Mouse (Mus musculus) forebrain, embryonic 14.5 days (tissue): ENCODE data around the gene Tinf2. TPM values are rescaled to one million over a fixed set of nuclear protein-coding genes. Genes with fewer than 3 reads are reported as not detected.

Experiments used
- ATAC-seq: fragments of 200-750 bp; cut with Nextera tagmentation; 2 replicates; pipeline ENCODE4 v1.8.0; 2017; ENCODE audit warnings: mild to moderate bottlenecking, moderate library complexity
- DNase-seq: peaks from one replicate; pipeline ENCODE4 v3.0.0-alpha.2; 2015; ENCODE audit warnings: low spot score
- H3K27ac ChIP-seq: fragments of 300-500 bp; sonication (generic); 2 replicates; pipeline ENCODE4 v1.5.1; 2014; ENCODE audit warnings: low read depth, mild to moderate bottlenecking, control low read depth, low read length, moderate library complexity
- H3K27me3 ChIP-seq: fragments of 300-500 bp; sonication (generic); replicated peaks from 2 replicates; pipeline ENCODE4 v1.6.1; 2014; ENCODE audit warnings: low read length, control low read depth, mixed read lengths; ENCODE audit not compliant: control insufficient read depth, insufficient read depth
- H3K36me3 ChIP-seq: fragments of 300-500 bp; sonication (generic); 2 replicates; pipeline ENCODE4 v1.6.1; 2014; ENCODE audit warnings: low read length, control low read depth; ENCODE audit not compliant: control insufficient read depth, insufficient read depth
- H3K4me1 ChIP-seq: fragments of 300-500 bp; sonication (generic); 2 replicates; pipeline ENCODE4 v1.6.1; 2014; ENCODE audit warnings: antibody characterized with exemption, low read length, control low read depth; ENCODE audit not compliant: control insufficient read depth, insufficient read depth
- H3K4me2 ChIP-seq: fragments of 300-500 bp; sonication (generic); 2 replicates; pipeline ENCODE4 v1.6.1; 2014; ENCODE audit warnings: mild to moderate bottlenecking, control low read depth, low read length
- H3K4me3 ChIP-seq: fragments of 300-500 bp; sonication (generic); 2 replicates; pipeline ENCODE4 v1.5.1; 2014; ENCODE audit warnings: low read depth, low read length, control low read depth
- H3K9ac ChIP-seq: fragments of 300-500 bp; sonication (generic); 2 replicates; pipeline ENCODE4 v1.6.1; 2014; ENCODE audit warnings: mild to moderate bottlenecking, low read length, control low read depth, moderate library complexity
- H3K9me3 ChIP-seq: fragments of 300-500 bp; sonication (generic); replicated peaks from 2 replicates; pipeline ENCODE4 v1.6.1; 2016; ENCODE audit warnings: low read length, control low read depth, mixed read lengths; ENCODE audit not compliant: control insufficient read depth
- WGBS: fragments of 180-500 bp; shearing (Covaris S2); extraction: QIAGEN DNeasy Blood & Tissue Kit; methylation state at CpG from one replicate; pipeline ENCODE4 v1.1.7; 2014; 5-methylcytosine and 5-hydroxymethylcytosine counted together
- polyA plus RNA-seq: library from polyadenylated mRNA; unstranded; fragments of >200 nt; fragmentation: Nextera tagmentation; extraction: Ambion mirVana; gene quantifications from 2 replicates; pipeline ENCODE4 v1.2.1, GENCODE M21; 2014

Gene Tinf2
- polyA plus RNA-seq, 1 experiment from 2014 or later: 37.5 TPM

- H3K4me3 ChIP-seq: no peak overlapping the region
- no peak overlapping the region for H3K4me2 ChIP-seq
- H3K4me1 ChIP-seq: no peaks in the 10 kb centered on the region
- H3K27me3 ChIP-seq: no peaks in the 10 kb centered on the region
- no peak for ATAC-seq
- no peak overlapping the region for H3K27ac ChIP-seq
- no peak for DNase-seq
- H3K9me3 ChIP-seq: no peaks in the 10 kb centered on the region
- peaks cover 13% of the 10 kb centered on the region for H3K36me3 ChIP-seq
- WGBS: 91% methylated on average over 3 of the region's 3 CpGs
- no peak overlapping the region for H3K9ac ChIP-seq
Observed at GRCm38 (mm10) chr14:55656935-55657334, 24.7 kb downstream of the Tinf2 start.

DNA sequence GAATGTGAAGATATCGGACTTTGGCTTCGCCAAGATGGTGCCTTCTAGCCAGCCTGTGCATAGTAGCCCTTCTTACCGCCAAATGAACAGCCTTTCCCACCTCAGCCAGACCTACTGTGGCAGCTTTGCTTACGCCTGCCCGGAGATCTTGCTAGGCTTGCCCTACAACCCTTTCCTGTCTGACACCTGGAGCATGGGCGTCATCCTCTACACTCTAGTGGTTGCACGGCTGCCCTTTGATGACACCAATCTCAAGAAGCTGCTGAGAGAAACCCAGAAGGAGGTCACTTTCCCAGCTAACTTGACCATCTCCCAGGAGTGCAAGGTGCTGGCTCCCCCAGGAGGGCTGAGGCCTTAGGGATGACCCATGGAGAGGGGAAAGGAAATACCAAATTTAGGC is 30.1 kb downstream of the Tinf2 start:
- H3K27me3 ChIP-seq: no peaks in the 10 kb centered on the region

GRCm38 (mm10) chr14:55649884-55650283 is 31.7 kb downstream of the Tinf2 start, which contains the start of gene Tssk4:
TSS of gene Tssk4 (plus strand) at chr14:55650184.
- H3K9me3 ChIP-seq: no peaks in the 10 kb centered on the region
- H3K36me3 ChIP-seq: peaks cover 10% of the 10 kb centered on the region; the same call in 1 of the 2 replicates
- H3K4me3 ChIP-seq: no peak within 1 kb of the TSS
- WGBS: 98% methylated on average over 2 of the region's 2 CpGs
- no peak within 1 kb of the TSS for H3K9ac ChIP-seq
- H3K4me1 ChIP-seq: peaks cover 1% of the 10 kb centered on the region
- no peaks in the 10 kb centered on the region for H3K27me3 ChIP-seq
- ATAC-seq (no peak), DNase-seq (no peak)
- H3K4me2 ChIP-seq: no peak within 1 kb of the TSS
- H3K27ac ChIP-seq: no peak within 1 kb of the TSS

More for the DNA sequence above, 30.1 kb downstream of the Tinf2 start:
- H3K4me2 ChIP-seq: no peak overlapping the region
- H3K27ac ChIP-seq: no peak overlapping the region
- H3K36me3 ChIP-seq: peaks cover 5% of the 10 kb centered on the region; the same call in 1 of the 2 replicates
- 90% methylated on average over 7 of the region's 7 CpGs for WGBS
- H3K4me1 ChIP-seq: no peaks in the 10 kb centered on the region
- no peak overlapping the region for H3K4me3 ChIP-seq
- DNase-seq: no peak
- no peaks in the 10 kb centered on the region for H3K9me3 ChIP-seq
- ATAC-seq: no peak
- no peak overlapping the region for H3K9ac ChIP-seq

GRCm38 (mm10) chr14:55644261-55644888 is 37.2 kb downstream of the Tinf2 start:
- Histone ChIP-seq H3K4me3 (peak overlapping the region; percentile 91), H3K27ac (no peak overlapping the region), H3K9me3 (no peaks in the 10 kb centered on the region), H3K36me3 (peaks cover 34% of the 10 kb centered on the region), H3K27me3 (no peaks in the 10 kb centered on the region), H3K9ac (peak overlapping the region; percentile 94), H3K4me1 (peaks cover 17% of the 10 kb centered on the region), H3K4me2 (peak overlapping the region; percentile 81)
- ATAC-seq (no peak), DNase-seq (no peak)
- WGBS: 31% methylated on average over 17 of the region's 17 CpGs

- Histone ChIP-seq H3K9ac (peak within 1 kb of the TSS; percentile 94), H3K27me3 (no peaks in the 10 kb centered on the region), H3K27ac (peak within 1 kb of the TSS; percentile 95), H3K4me3 (peak within 1 kb of the TSS; percentile 91), H3K4me1 (peaks cover 17% of the 10 kb centered on the region), H3K36me3 (peaks cover 45% of the 10 kb centered on the region), H3K9me3 (no peaks in the 10 kb centered on the region), H3K4me2 (peak within 1 kb of the TSS; percentile 81)
- peak; percentile 92 for ATAC-seq
- peak; percentile 85 for DNase-seq
- WGBS: under 1% methylated on average over 85 of the region's 89 CpGs
Observed at GRCm38 (mm10) chr14:55643060-55643907, 38.3 kb downstream of the Tinf2 start, which contains the start of gene Tm9sf1. TSS of gene Tm9sf1 (minus strand) at chr14:55643806.

- DNase-seq (no peak), ATAC-seq (peak; percentile 19; the same call in 1 of the 2 replicates)
- H3K9me3 ChIP-seq: no peaks in the 10 kb centered on the region
- peak overlapping the region; percentile 94 for H3K9ac ChIP-seq
- H3K4me1 ChIP-seq: peaks cover 17% of the 10 kb centered on the region
- H3K4me3 ChIP-seq: peak overlapping the region; percentile 91
- no peaks in the 10 kb centered on the region for H3K27me3 ChIP-seq
- H3K36me3 ChIP-seq: peaks cover 51% of the 10 kb centered on the region
- 20% methylated on average over 8 of the region's 8 CpGs for WGBS
- H3K4me2 ChIP-seq: peak overlapping the region; percentile 81
- H3K27ac ChIP-seq: peak overlapping the region; percentile 95
Observed at GRCm38 (mm10) chr14:55642679-55643059, 39.0 kb downstream of the Tinf2 start.

- no peak for ATAC-seq
- Histone ChIP-seq H3K4me1 (peaks cover 17% of the 10 kb centered on the region), H3K4me2 (no peak overlapping the region), H3K27me3 (no peaks in the 10 kb centered on the region), H3K9me3 (no peaks in the 10 kb centered on the region), H3K4me3 (no peak overlapping the region), H3K27ac (no peak overlapping the region), H3K9ac (no peak overlapping the region), H3K36me3 (peaks cover 57% of the 10 kb centered on the region)
- DNase-seq: no peak
- 95% methylated on average over 13 of the region's 13 CpGs for WGBS
Observed at GRCm38 (mm10) chr14:55641291-55641690, 40.3 kb downstream of the Tinf2 start.

GRCm38 (mm10) chr14:55640816-55641215 is 40.8 kb downstream of the Tinf2 start:
- H3K9me3 ChIP-seq: no peaks in the 10 kb centered on the region
- 96% methylated on average over 14 of the region's 14 CpGs for WGBS
- no peak overlapping the region for H3K27ac ChIP-seq
- H3K4me2 ChIP-seq: no peak overlapping the region
- H3K4me1 ChIP-seq: peaks cover 17% of the 10 kb centered on the region
- DNase-seq: no peak
- H3K36me3 ChIP-seq: peaks cover 58% of the 10 kb centered on the region
- no peak overlapping the region for H3K4me3 ChIP-seq
- no peak overlapping the region for H3K9ac ChIP-seq
- H3K27me3 ChIP-seq: no peaks in the 10 kb centered on the region
- no peak for ATAC-seq

DNA sequence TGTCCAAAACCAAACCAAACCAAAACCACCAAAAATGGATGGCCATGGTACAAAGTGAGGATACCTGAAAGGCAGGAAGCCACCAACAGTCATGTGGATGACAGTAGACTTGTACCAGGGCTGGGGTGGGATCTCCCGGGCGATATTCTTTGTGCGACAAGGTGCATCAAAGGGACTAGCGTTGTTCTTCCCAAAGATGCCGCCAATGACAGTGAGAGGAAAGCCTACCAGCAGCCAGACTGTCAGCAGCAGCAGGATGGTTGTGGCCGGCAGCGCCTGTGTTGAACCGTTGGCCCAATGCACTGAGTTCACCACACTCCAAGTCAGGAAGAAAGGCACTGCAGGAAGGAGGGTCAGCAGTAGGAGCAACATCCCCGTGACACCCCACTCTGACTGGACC is 43.8 kb downstream of the Tinf2 start, which contains the start of gene Gm49378:
Gm49378 (minus strand) TSS at position 101 of the 400 bp plus-strand sequence.
- ATAC-seq (no peak), DNase-seq (no peak)
- Histone ChIP-seq H3K36me3 (peaks cover 72% of the 10 kb centered on the region), H3K27ac (no peak within 1 kb of the TSS), H3K9me3 (no peaks in the 10 kb centered on the region), H3K4me3 (no peak within 1 kb of the TSS), H3K4me1 (peaks cover 11% of the 10 kb centered on the region), H3K4me2 (no peak within 1 kb of the TSS), H3K9ac (no peak within 1 kb of the TSS), H3K27me3 (no peaks in the 10 kb centered on the region)
- WGBS: 96% methylated on average over 9 of the region's 9 CpGs
